Mouse (Mus musculus): ENCODE data around the gene Rhox2e. TPM values are rescaled to one million over a fixed set of nuclear protein-coding genes. Genes with fewer than 3 reads are reported as not detected.
"Not testable (repeated sequence)": the region's sequence is repeated elsewhere in the genome, so short reads cannot be mapped to it uniquely, and the experiment has no call there.

Gene Rhox2e
- not detected in 2 replicates for polyA plus RNA-seq (2015; fragmentation: Nextera tagmentation; extraction: Ambion mirVana)

DNA sequence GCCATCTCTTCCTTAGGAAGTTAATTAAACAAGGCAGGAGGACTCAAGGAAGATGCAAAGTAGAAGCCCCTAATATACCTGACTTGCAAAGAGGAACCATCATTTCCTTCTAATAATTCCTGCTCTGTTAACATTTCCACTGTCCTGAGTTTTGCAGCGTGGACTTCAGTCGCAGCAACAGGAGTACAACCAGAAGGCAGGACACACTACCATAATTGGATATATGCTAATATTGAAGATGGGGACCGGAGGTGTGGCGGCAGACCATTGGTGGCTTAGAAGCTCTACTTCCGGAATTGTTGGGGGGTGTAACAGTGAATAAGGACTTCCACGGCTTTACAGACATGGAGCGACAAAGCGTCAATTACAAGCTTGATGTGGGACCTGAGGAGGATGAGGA is at the start of gene Rhox2e:
Gene Rhox2e (plus strand): TSS at position 301 of the 400 bp plus-strand sequence.
- not testable (repeated sequence) for H3K4me3 ChIP-seq (replicated peaks); H3K9ac ChIP-seq (replicated peaks); H3K27me3 ChIP-seq; H3K9me3 ChIP-seq; H3K4me2 ChIP-seq (replicated peaks); H3K27ac ChIP-seq; H3K4me1 ChIP-seq (replicated peaks); ATAC-seq; H3K36me3 ChIP-seq
- 92% methylated on average over 2 of the region's 8 CpGs for WGBS

DNA sequence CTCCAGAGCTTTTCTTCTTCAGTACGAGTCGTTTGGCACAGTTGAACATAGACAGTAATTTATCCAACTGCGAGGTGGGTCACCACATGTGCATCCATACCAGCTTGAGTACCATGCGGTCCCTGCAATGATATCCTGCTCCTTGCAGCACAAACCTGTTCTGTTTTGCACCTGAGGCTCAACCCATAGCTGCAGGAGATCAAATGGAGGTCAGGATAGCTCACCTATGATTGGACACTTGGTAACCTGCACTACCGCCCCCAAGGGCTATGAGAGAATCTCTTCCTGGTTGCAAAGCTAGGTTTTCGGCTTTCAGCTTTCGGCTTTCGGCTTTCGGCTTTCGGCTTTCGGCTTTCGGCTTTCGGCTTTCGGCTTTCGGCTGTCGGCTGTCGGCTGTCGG is 16.2 kb upstream of the Rhox2e start, which contains the start of gene Rhox4d:
Gene Rhox4d (plus strand): TSS at position 301 of the 400 bp plus-strand sequence.
- H3K4me1 ChIP-seq (replicated peaks); H3K27ac ChIP-seq; ATAC-seq; H3K9ac ChIP-seq (replicated peaks); H3K4me3 ChIP-seq (replicated peaks); H3K27me3 ChIP-seq; H3K4me2 ChIP-seq (replicated peaks); H3K9me3 ChIP-seq; H3K36me3 ChIP-seq: not testable (repeated sequence)
- 88% methylated on average over 16 of the region's 18 CpGs for WGBS

DNA sequence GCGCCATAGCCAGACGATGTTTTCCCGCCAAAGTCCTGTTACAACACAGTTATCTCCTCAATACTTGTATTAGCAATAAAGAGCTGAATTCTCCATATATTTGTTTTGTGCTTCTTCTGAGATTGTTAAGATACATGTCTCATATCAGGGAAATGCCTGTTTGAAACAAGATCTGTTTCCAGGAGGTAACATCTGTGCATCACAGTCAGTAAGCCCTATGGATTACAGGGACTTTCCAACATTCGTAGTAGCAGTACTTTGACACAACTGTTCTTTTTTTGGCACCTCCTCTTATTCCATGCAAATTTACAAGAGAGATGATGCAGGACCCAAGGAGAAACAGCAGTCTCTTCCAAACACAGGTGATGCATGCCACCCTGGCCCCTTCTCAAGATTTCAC is 11.5 kb downstream of the Rhox2e start, which contains the start of gene Rhox3e:
Gene Rhox3e (plus strand): TSS at position 301 of the 400 bp plus-strand sequence.
- not testable (repeated sequence) for ATAC-seq; H3K36me3 ChIP-seq; H3K4me2 ChIP-seq (replicated peaks); H3K27ac ChIP-seq; H3K4me3 ChIP-seq (replicated peaks); H3K4me1 ChIP-seq (replicated peaks); H3K27me3 ChIP-seq; H3K9me3 ChIP-seq; H3K9ac ChIP-seq (replicated peaks)
- 100% methylated on average over 1 of the region's 4 CpGs for WGBS

DNA sequence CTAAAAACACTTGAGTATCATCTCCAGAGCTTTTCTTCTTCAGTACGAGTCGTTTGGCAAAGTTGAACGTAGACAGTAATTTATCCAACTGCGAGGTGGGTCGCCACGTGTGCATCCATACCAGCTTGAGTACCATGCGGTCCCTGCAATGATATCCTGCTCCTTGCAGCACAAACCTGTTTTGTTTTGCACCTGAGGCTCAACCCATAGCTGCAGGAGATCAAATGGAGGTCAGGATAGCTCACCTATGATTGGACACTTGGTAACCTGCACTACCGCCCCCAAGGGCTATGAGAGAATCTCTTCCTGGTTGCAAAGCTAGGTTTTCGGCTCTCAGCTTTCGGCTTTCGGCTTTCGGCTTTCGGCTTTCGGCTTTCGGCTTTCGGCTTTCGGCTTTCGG is 26.9 kb downstream of the Rhox2e start, which contains the start of gene Rhox4e:
Gene Rhox4e (plus strand): TSS at position 301 of the 400 bp plus-strand sequence.
- not testable (repeated sequence) for H3K4me1 ChIP-seq (replicated peaks); H3K9me3 ChIP-seq; H3K4me3 ChIP-seq (replicated peaks); H3K36me3 ChIP-seq; H3K27me3 ChIP-seq; ATAC-seq; H3K27ac ChIP-seq; H3K4me2 ChIP-seq (replicated peaks); H3K9ac ChIP-seq (replicated peaks)
- 98% methylated on average over 11 of the region's 18 CpGs for WGBS

DNA sequence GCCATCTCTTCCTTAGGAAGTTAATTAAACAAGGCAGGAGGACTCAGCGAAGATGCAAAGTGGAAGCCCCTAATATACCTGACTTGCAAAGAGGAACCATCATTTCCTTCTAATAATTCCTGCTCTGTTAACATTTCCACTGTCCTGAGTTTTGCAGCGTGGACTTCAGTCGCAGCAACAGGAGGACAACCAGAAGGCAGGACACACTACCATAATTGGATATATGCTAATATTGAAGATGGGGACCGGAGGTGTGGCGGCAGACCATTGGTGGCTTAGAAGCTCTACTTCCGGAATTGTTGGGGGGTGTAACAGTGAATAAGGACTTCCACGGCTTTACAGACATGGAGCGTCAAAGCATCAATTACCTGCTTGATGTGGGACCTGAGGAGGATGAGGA is 40.9 kb downstream of the Rhox2e start, which contains the start of gene Rhox2f:
Gene Rhox2f (plus strand): TSS at position 301 of the 400 bp plus-strand sequence.
- not testable (repeated sequence) for H3K36me3 ChIP-seq; ATAC-seq; H3K27me3 ChIP-seq; H3K27ac ChIP-seq; H3K9me3 ChIP-seq; H3K4me2 ChIP-seq (replicated peaks); H3K9ac ChIP-seq (replicated peaks); H3K4me3 ChIP-seq (replicated peaks); H3K4me1 ChIP-seq (replicated peaks)
- 90% methylated on average over 8 of the region's 8 CpGs for WGBS

DNA sequence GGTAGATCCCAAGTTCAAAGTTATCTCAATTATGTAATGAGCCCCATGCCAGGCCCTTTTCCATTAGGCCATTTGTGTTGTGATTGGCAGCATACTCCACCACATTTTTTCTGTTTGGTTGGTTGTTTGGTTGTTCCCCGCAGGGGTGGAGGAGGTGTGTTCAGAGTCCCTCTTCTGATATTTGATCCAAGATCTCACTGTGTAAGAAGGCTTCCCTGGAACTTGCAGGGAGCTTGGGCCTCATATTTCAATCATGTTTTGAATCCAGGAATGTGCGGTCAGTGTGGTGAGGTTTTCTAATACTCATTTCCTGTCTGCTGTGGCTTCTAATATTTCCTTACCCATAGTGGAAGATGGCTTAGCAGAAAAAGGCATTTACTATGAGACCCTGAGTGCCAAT is 42.4 kb downstream of the Rhox2e start:
- ATAC-seq; H3K9ac ChIP-seq (replicated peaks); H3K4me2 ChIP-seq (replicated peaks); H3K4me1 ChIP-seq (replicated peaks); H3K27me3 ChIP-seq; H3K27ac ChIP-seq; H3K4me3 ChIP-seq (replicated peaks); H3K36me3 ChIP-seq; H3K9me3 ChIP-seq: not testable (repeated sequence)
- 60% methylated on average over 2 of the region's 2 CpGs for WGBS

DNA sequence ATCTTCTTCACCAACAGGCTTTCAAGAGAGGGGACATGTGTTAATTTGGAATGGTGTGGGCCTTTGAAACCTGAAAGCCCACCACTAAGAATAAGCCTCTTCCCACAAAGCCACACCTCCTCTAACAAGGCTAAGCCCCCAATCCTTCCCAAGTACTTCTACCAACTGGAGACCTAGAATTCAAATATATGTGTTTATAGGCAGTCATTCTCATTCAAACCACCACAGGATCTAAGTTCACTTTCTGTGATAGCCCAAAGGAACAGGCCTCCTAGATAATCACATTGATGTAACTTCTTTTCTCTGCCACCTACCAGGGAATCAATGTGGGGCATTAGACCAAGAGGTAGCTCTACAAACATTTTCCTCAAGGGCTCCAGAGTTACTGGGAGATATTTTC is 50.4 kb downstream of the Rhox2e start, which contains the start of gene Rhox3f:
Gene Rhox3f (plus strand): TSS at position 301 of the 400 bp plus-strand sequence.
- H3K36me3 ChIP-seq; H3K4me3 ChIP-seq (replicated peaks): not testable (repeated sequence)

More for the DNA sequence above, 50.4 kb downstream of the Rhox2e start, which contains the start of gene Rhox3f:
- not testable (repeated sequence) for H3K27me3 ChIP-seq; H3K27ac ChIP-seq; H3K4me1 ChIP-seq (replicated peaks); H3K9ac ChIP-seq (replicated peaks); H3K9me3 ChIP-seq; H3K4me2 ChIP-seq (replicated peaks); ATAC-seq

Other genes starting within 250 kb of the Rhox2e start
- gene Rhox3a2, start 150.4 kb upstream of the Rhox2e start, polyA plus RNA-seq (2015; fragmentation: Nextera tagmentation; extraction: Ambion mirVana): not detected in 2 replicates
- gene Rhox4a2, start 139.6 kb upstream of the Rhox2e start, polyA plus RNA-seq (2015; fragmentation: Nextera tagmentation; extraction: Ambion mirVana): not detected in 2 replicates
- gene Rhox2b, start 118.4 kb upstream of the Rhox2e start, polyA plus RNA-seq (2015; fragmentation: Nextera tagmentation; extraction: Ambion mirVana): not detected in 2 replicates
- not detected in 2 replicates for gene Rhox4b, start 98.0 kb upstream of the Rhox2e start, polyA plus RNA-seq (2015; fragmentation: Nextera tagmentation; extraction: Ambion mirVana)
- gene Rhox2c, start 76.8 kb upstream of the Rhox2e start, polyA plus RNA-seq (2015; fragmentation: Nextera tagmentation; extraction: Ambion mirVana): not detected in 2 replicates
- not detected in 2 replicates for gene Rhox3c, start 71.9 kb upstream of the Rhox2e start, polyA plus RNA-seq (2015; fragmentation: Nextera tagmentation; extraction: Ambion mirVana)
- not detected in 2 replicates for gene Rhox4c, start 50.1 kb upstream of the Rhox2e start, polyA plus RNA-seq (2015; fragmentation: Nextera tagmentation; extraction: Ambion mirVana)
- gene Rhox2d, start 37.0 kb upstream of the Rhox2e start, polyA plus RNA-seq (2015; fragmentation: Nextera tagmentation; extraction: Ambion mirVana): not detected in 2 replicates
- not detected in 2 replicates for gene Rhox4d, start 16.1 kb upstream of the Rhox2e start, polyA plus RNA-seq (2015; fragmentation: Nextera tagmentation; extraction: Ambion mirVana)
- not detected in 2 replicates for gene Rhox3e, start 11.6 kb downstream of the Rhox2e start, polyA plus RNA-seq (2015; fragmentation: Nextera tagmentation; extraction: Ambion mirVana)
- not detected in 2 replicates for gene Rhox4e, start 27.0 kb downstream of the Rhox2e start, polyA plus RNA-seq (2015; fragmentation: Nextera tagmentation; extraction: Ambion mirVana)
- not detected in 2 replicates for gene Rhox2f, start 41.0 kb downstream of the Rhox2e start, polyA plus RNA-seq (2015; fragmentation: Nextera tagmentation; extraction: Ambion mirVana)
- gene Rhox3f, start 50.5 kb downstream of the Rhox2e start, polyA plus RNA-seq (2015; fragmentation: Nextera tagmentation; extraction: Ambion mirVana): not detected in 2 replicates
- gene Rhox4f, start 77.3 kb downstream of the Rhox2e start, polyA plus RNA-seq (2015; fragmentation: Nextera tagmentation; extraction: Ambion mirVana): not detected in 2 replicates
- not detected in 2 replicates for gene Rhox3g, start 98.2 kb downstream of the Rhox2e start, polyA plus RNA-seq (2015; fragmentation: Nextera tagmentation; extraction: Ambion mirVana)
- not detected in 2 replicates for gene Rhox2g, start 113.0 kb downstream of the Rhox2e start, polyA plus RNA-seq (2015; fragmentation: Nextera tagmentation; extraction: Ambion mirVana)
- gene Rhox4g, start 120.9 kb downstream of the Rhox2e start, polyA plus RNA-seq (2015; fragmentation: Nextera tagmentation; extraction: Ambion mirVana): not detected in 2 replicates
- gene Rhox3h, start 138.3 kb downstream of the Rhox2e start, polyA plus RNA-seq (2015; fragmentation: Nextera tagmentation; extraction: Ambion mirVana): not detected in 2 replicates
- not detected in 2 replicates for gene Rhox2h, start 142.8 kb downstream of the Rhox2e start, polyA plus RNA-seq (2015; fragmentation: Nextera tagmentation; extraction: Ambion mirVana)